Mouse (Mus musculus) retina, adult 2 months (tissue): ENCODE results near the gene Donson.
"Not testable (repeated sequence)": the region's sequence is repeated elsewhere in the genome, so short reads cannot be mapped to it uniquely, and the experiment has no call there.

Experiments
- DNase-seq: peaks from one replicate; pipeline ENCODE4 v3.0.0-alpha.2; 2012; ENCODE audit warnings: low read depth, low spot score

Donson gene

GRCm38 (mm10) chr16:91689791-91690190, 1.2 kb upstream of the Donson start:
- DNase-seq: no peak

DNA sequence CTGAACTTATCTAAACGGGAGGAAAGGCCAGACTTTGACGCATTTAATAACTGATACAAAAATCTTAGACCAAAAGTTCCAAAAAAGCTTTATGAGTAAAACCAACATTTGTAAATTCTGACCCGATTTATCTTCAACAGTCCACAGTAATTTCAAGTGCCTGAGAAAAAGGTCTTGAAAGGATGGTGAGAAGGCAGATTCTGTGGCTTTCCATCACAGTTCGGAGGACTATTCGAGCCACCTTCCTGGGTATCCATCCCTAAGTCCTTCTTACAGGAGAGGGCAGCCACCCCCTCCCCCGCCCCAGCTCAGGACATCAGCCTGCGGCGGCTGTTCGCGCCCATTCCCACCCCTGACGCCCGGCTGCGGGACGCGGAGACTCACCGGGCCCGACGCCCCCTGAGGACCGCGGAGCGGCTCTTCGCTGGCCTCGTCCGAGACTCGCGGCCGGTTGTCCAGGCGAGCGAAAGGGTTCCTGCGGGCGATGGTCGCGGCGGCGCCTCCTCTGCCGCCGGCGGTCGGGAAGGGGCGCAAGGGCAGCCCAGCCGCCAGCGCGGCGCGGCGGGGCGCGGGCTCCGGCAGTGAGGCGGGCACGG, 449 bp downstream of the Donson start:
- DNase-seq: no peak

- DNase-seq: no peak
Measured at GRCm38 (mm10) chr16:91686369-91686768, 2.2 kb downstream of the Donson start.

GRCm38 (mm10) chr16:91685526-91685925, 3.0 kb downstream of the Donson start:
- DNase-seq: no peak

DNA sequence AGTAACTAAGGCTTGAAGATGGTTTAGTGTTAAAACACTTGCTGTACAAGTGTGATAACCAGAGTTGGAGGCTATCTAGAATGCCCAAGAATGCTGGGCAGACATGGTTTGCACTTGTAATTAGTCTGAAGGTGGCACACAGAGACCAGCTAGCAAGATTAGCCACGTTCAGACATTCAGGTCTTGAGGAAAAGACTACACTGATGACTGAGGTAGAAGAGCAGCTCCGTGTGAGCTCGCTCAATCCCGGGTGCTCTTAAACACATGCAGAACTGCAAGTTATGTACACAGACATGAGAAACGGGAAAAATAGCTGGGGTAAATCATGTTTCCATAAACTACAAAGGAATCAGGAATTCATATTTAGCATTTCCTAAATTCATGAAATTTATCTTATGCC, 7.9 kb downstream of the Donson start:
- no peak for DNase-seq

DNA sequence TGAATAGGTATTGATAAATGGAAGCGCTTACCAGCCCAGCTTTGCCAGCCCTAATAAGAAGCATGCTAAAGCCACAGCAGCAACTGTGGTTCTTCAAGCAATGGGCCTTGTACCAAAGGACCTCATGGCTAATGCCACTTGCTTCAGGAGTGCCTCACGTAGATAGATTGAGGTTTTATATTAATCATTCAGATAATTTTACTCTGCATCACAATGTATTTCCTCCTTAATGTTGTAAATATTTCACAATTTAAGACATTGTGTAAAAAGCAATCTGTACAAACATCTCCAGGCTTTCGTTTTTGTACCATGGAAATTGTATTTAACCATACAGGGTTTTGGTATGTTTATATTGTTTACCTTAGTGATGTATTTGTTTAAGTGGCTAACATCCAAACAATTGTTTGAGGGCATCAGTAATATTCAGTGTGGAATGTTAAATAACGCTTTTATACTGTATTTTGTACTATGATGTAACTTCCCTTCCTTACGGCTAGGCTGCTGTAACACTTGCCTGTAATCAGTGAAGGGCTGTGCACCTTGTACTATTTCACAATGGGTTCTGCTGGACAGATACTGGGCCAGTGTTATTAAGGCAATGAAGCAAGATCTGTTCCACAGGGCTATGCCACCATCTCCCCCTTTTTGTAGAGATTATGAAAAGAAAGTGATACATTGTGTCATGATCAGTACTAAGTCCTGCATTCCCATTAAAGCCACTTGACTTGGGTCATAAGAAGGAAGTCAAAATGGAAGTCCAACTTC, 10.2 kb downstream of the Donson start:
- no peak for DNase-seq

DNA sequence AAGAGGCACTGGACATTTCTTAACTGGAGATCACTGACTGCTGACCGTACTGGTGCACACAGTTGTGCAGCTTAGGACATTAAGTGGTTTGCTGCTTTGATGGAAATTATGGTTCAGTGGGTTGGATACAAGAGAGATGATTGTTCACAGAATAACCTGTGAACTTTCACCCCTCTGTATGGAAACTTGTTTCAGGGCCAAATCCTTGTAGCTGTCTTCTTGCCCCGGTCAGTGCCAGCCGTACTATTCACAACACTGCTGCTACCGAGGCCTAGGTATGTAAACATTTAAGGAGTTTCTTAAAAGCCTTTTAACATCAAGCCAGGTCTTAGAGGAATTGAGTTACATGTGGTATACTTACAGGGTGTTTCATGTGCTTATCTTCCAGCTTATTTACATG, 14.1 kb downstream of the Donson start:
- DNase-seq: no peak

- no peak for DNase-seq
Measured at GRCm38 (mm10) chr16:91663795-91664194, 24.8 kb downstream of the Donson start.

DNA sequence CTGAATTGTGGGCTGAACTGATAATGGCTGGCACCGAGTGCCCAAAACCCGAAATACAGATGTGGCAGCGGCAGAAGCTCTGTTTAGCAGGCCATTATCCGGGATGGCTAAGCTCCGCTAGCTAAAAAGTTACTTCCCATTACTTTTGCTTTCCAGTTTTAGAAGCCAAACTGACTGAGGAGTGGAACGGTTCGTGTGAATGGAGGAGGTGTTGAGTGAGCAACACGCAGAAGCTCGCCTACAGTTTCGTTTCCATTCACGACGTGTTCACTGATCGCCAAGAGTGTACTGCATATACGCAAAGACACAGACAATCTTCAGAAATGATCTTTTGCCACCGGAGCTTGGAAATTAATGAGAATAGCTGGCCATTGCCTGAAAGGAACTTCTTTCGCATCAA, 26.2 kb downstream of the Donson start:
- DNase-seq: no peak

DNA sequence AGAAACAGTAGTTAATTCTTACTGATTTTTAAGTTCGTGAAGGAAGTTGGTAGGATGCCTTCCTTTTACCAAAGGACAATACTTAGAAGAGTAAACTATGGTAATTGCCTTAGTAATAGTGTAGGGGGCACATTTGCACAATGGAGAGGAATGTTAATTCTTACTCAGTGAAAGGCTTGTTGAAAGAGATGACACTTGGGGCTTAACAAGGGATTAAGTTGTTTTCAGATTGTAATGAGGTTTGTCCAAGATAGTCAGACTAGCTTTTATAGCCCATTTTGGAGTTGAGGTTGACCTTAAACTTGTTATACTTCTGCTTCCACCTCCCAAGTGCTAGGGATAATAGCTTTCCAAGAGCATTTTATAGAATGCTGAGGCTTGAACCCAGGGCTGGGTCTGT, 27.2 kb downstream of the Donson start:
- DNase-seq: no peak

GRCm38 (mm10) chr16:91659798-91660197, 28.8 kb downstream of the Donson start:
- DNase-seq: no peak

GRCm38 (mm10) chr16:91658471-91658870, 30.1 kb downstream of the Donson start:
- DNase-seq: no peak

GRCm38 (mm10) chr16:91657285-91657684, 31.3 kb downstream of the Donson start:
- no peak for DNase-seq

DNA sequence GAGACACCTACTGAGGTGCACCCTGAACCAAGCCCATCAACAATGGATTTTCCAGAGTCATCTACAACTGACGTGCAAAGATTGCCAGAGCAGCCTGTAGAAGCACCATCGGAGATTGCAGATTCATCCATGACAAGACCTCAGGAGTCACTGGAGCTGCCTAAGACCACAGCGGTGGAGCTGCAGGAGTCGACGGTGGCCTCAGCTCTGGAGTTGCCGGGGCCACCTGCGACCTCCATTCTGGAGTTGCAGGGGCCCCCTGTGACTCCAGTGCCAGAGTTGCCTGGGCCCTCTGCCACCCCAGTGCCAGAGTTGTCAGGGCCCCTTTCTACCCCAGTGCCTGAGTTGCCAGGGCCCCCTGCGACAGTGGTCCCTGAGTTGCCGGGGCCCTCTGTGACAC, 33.3 kb downstream of the Donson start:
- DNase-seq: no peak

DNA sequence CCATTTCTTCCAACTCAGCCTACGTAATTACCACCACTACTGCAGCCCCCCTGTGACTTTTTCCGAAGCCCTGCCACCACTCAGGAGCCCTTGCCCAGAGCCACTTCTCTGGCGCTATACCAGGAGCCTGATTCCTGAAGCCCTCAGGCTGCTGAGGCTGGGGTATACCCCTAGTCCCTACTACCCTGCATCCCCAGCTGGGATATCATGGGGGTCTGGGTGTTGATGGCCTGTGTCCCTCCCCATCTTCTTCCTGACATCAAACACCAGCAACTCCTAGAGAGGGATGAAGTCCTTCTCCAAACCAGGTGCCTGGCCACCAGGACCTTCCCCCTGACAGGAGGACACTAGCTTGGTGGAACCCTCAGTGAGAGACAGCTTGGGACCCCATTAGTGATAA, 36.4 kb downstream of the Donson start:
- no peak for DNase-seq

- no peak for DNase-seq
Measured at GRCm38 (mm10) chr16:91649781-91650180, 38.8 kb downstream of the Donson start.

DNA sequence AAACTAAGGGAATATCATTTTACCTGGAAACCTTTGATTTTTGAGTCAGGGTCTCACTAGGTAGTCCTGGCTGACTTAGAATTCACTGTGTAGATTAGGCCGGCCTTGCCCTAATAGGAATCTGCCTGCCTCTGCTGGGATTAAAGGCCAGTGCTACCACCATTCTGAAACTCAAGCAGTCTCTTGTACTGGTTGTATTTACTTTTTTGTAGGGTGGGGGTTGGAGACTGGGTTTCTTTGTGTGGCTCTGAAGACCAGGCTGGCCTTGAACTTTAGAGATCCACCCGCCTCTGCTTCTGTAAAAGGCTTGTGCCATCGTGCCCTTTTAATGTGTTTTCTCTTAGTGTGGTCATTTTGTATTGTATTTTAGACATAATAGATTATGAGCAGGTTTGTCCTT, 39.3 kb downstream of the Donson start:
- DNase-seq: no peak

GRCm38 (mm10) chr16:91648220-91648550, 40.4 kb downstream of the Donson start:
- no peak for DNase-seq

- peak; percentile 95 for DNase-seq
Measured at GRCm38 (mm10) chr16:91647461-91648219, 40.9 kb downstream of the Donson start, which contains the start of gene Son. Gene Son, plus strand, starts transcription at chr16:91647506.

- DNase-seq: peak; percentile 78
Measured at GRCm38 (mm10) chr16:91646681-91647419, 41.7 kb downstream of the Donson start, which contains the start of gene Gart. Gene Gart, minus strand, starts transcription at chr16:91646952.

GRCm38 (mm10) chr16:91645995-91646602, 42.5 kb downstream of the Donson start:
- no peak for DNase-seq

GRCm38 (mm10) chr16:91645420-91645819, 43.1 kb downstream of the Donson start:
- DNase-seq: not testable (repeated sequence)
